Mouse (Mus musculus) midbrain, embryonic 11.5 days (tissue): ENCODE data around the gene Crmp1. TPM values are rescaled to one million over a fixed set of nuclear protein-coding genes. Genes with fewer than 3 reads are reported as not detected.
A peak's percentile ranks its signal among the peaks of the same experiment; 100 is the strongest.

ENCODE experiments used
- ATAC-seq: fragments of 200-750 bp; cut with Nextera tagmentation; 2 replicates; pipeline ENCODE4 v1.8.0; 2017; ENCODE audit warnings: moderate TSS enrichment, moderate library complexity; ENCODE audit not compliant: low FRiP score
- DNase-seq: peaks from one replicate; pipeline ENCODE4 v3.0.0; 2015; ENCODE audit warnings: low spot score; ENCODE audit errors: missing footprints
- H3K27ac ChIP-seq: fragments of 300-500 bp; sonication (generic); 2 replicates; pipeline ENCODE4 v1.5.1; 2014; ENCODE audit warnings: low read depth, low read length
- H3K27me3 ChIP-seq: fragments of 300-500 bp; sonication (generic); 2 replicates; pipeline ENCODE4 v1.6.1; 2014; ENCODE audit warnings: mild to moderate bottlenecking, low read length, moderate library complexity, mixed read lengths; ENCODE audit not compliant: control insufficient read depth, insufficient read depth
- H3K36me3 ChIP-seq: fragments of 300-500 bp; sonication (generic); 2 replicates; pipeline ENCODE4 v1.6.1; 2014; ENCODE audit warnings: mild to moderate bottlenecking, low read length, moderate library complexity, mixed read lengths; ENCODE audit not compliant: control insufficient read depth, insufficient read depth
- H3K4me1 ChIP-seq: fragments of 300-500 bp; sonication (generic); 2 replicates; pipeline ENCODE4 v1.6.1; 2014; ENCODE audit warnings: low read length; ENCODE audit not compliant: control insufficient read depth, insufficient read depth
- H3K4me2 ChIP-seq: fragments of 300-500 bp; sonication (generic); 2 replicates; pipeline ENCODE4 v1.6.1; 2014; ENCODE audit warnings: mild to moderate bottlenecking, moderate library complexity
- H3K4me3 ChIP-seq: fragments of 300-500 bp; sonication (generic); 2 replicates; pipeline ENCODE4 v1.5.1; 2014; ENCODE audit warnings: low read depth, low read length
- H3K9ac ChIP-seq: fragments of 300-500 bp; sonication (generic); 2 replicates; pipeline ENCODE4 v1.6.1; 2014; ENCODE audit warnings: low read length
- H3K9me3 ChIP-seq: fragments of 300-500 bp; sonication (generic); 2 replicates; pipeline ENCODE4 v1.6.1; 2016; ENCODE audit warnings: low read length; ENCODE audit not compliant: control insufficient read depth
- WGBS: fragments of 180-500 bp; shearing (Covaris S2); extraction: QIAGEN DNeasy Blood & Tissue Kit; methylation state at CpG from one replicate; pipeline ENCODE4 v1.1.7; 2014; 5-methylcytosine and 5-hydroxymethylcytosine counted together
- polyA plus RNA-seq: library from polyadenylated mRNA; unstranded; fragments of >200 nt; fragmentation: Nextera tagmentation; extraction: Ambion mirVana; gene quantifications from 2 replicates; pipeline ENCODE4 v1.2.1, GENCODE M21; 2014

Gene Crmp1
- polyA plus RNA-seq, 1 experiment from 2014 or later, result 295 TPM

GRCm38 (mm10) chr5:37244161-37244560, 2.4 kb downstream of the Crmp1 start:
- peak overlapping the region; percentile 81 for H3K4me2 ChIP-seq
- peaks cover 32% of the 10 kb centered on the region for H3K4me1 ChIP-seq
- H3K9ac ChIP-seq, result no peak overlapping the region; the same call in 1 of the 2 replicates
- peaks cover 54% of the 10 kb centered on the region for H3K27me3 ChIP-seq
- ATAC-seq (peak; percentile 36), DNase-seq (peak; percentile 94)
- H3K36me3 ChIP-seq, result no peaks in the 10 kb centered on the region
- no peaks in the 10 kb centered on the region for H3K9me3 ChIP-seq
- WGBS, result 3% methylated on average over 13 of the region's 13 CpGs
- peak overlapping the region; percentile 12; the same call in 1 of the 2 replicates for H3K27ac ChIP-seq
- H3K4me3 ChIP-seq, result peak overlapping the region; percentile 77

GRCm38 (mm10) chr5:37244666-37245242, 3.0 kb downstream of the Crmp1 start:
- ATAC-seq, result no peak
- Histone ChIP-seq H3K4me2 (peak overlapping the region; percentile 81), H3K27ac (peak overlapping the region; percentile 96; the same call in 1 of the 2 replicates), H3K9ac (peak overlapping the region; percentile 90; the same call in 1 of the 2 replicates), H3K4me1 (peaks cover 33% of the 10 kb centered on the region), H3K27me3 (peaks cover 54% of the 10 kb centered on the region), H3K36me3 (no peaks in the 10 kb centered on the region), H3K9me3 (no peaks in the 10 kb centered on the region), H3K4me3 (peak overlapping the region; percentile 77)
- DNase-seq, result peak; percentile 88
- 48% methylated on average over 9 of the region's 9 CpGs for WGBS

- peak overlapping the region; percentile 77 for H3K4me3 ChIP-seq
- peaks cover 33% of the 10 kb centered on the region for H3K4me1 ChIP-seq
- H3K4me2 ChIP-seq, result peak overlapping the region; percentile 81
- WGBS, result under 1% methylated on average over 42 of the region's 42 CpGs
- ATAC-seq, result peak; percentile 65
- DNase-seq, result peak; percentile 95
- peaks cover 45% of the 10 kb centered on the region for H3K27me3 ChIP-seq
- peak overlapping the region; percentile 90 for H3K9ac ChIP-seq
- H3K36me3 ChIP-seq, result no peaks in the 10 kb centered on the region
- H3K9me3 ChIP-seq, result no peaks in the 10 kb centered on the region
- H3K27ac ChIP-seq, result peak overlapping the region; percentile 96
Measured at GRCm38 (mm10) chr5:37245651-37246050, 3.9 kb downstream of the Crmp1 start.

GRCm38 (mm10) chr5:37246138-37246910, 4.6 kb downstream of the Crmp1 start:
- peak; percentile 94 for DNase-seq

GRCm38 (mm10) chr5:37247456-37247855, 5.7 kb downstream of the Crmp1 start:
- H3K36me3 ChIP-seq, result no peaks in the 10 kb centered on the region
- peak overlapping the region; percentile 81 for H3K4me2 ChIP-seq
- H3K9ac ChIP-seq, result peak overlapping the region; percentile 90; the same call in 1 of the 2 replicates
- ATAC-seq (no peak), DNase-seq (peak; percentile 88)
- no peaks in the 10 kb centered on the region for H3K9me3 ChIP-seq
- H3K27ac ChIP-seq, result peak overlapping the region; percentile 96; the same call in 1 of the 2 replicates
- WGBS, result 57% methylated on average over 4 of the region's 4 CpGs
- H3K27me3 ChIP-seq, result peaks cover 28% of the 10 kb centered on the region
- H3K4me1 ChIP-seq, result peaks cover 25% of the 10 kb centered on the region
- peak overlapping the region; percentile 77 for H3K4me3 ChIP-seq

More at GRCm38 (mm10) chr5:37246138-37246910, 4.6 kb downstream of the Crmp1 start:
- peaks cover 29% of the 10 kb centered on the region for H3K4me1 ChIP-seq
- WGBS, result under 1% methylated on average over 35 of the region's 37 CpGs
- H3K27ac ChIP-seq, result peak overlapping the region; percentile 96
- H3K9ac ChIP-seq, result peak overlapping the region; percentile 90
- peak overlapping the region; percentile 81 for H3K4me2 ChIP-seq
- peak; percentile 61 for ATAC-seq
- peak overlapping the region; percentile 77 for H3K4me3 ChIP-seq
- no peaks in the 10 kb centered on the region for H3K36me3 ChIP-seq
- H3K27me3 ChIP-seq, result peaks cover 38% of the 10 kb centered on the region
- H3K9me3 ChIP-seq, result no peaks in the 10 kb centered on the region

GRCm38 (mm10) chr5:37248870-37249269, 7.1 kb downstream of the Crmp1 start:
- H3K27ac ChIP-seq, result no peak overlapping the region
- no peaks in the 10 kb centered on the region for H3K36me3 ChIP-seq
- WGBS, result 75% methylated on average over 3 of the region's 3 CpGs
- H3K27me3 ChIP-seq, result peaks cover 15% of the 10 kb centered on the region; the same call in 1 of the 2 replicates
- H3K4me3 ChIP-seq, result no peak overlapping the region
- H3K9me3 ChIP-seq, result no peaks in the 10 kb centered on the region
- ATAC-seq (no peak), DNase-seq (no peak)
- peak overlapping the region; percentile 81 for H3K4me2 ChIP-seq
- H3K4me1 ChIP-seq, result peaks cover 20% of the 10 kb centered on the region
- no peak overlapping the region for H3K9ac ChIP-seq

- no peak overlapping the region for H3K9ac ChIP-seq
- DNase-seq, result no peak
- H3K4me1 ChIP-seq, result peaks cover 14% of the 10 kb centered on the region
- no peak overlapping the region for H3K4me3 ChIP-seq
- H3K9me3 ChIP-seq, result no peaks in the 10 kb centered on the region
- no peak overlapping the region for H3K27ac ChIP-seq
- H3K4me2 ChIP-seq, result no peak overlapping the region
- ATAC-seq, result no peak
- no peaks in the 10 kb centered on the region for H3K27me3 ChIP-seq
- 81% methylated on average over 3 of the region's 3 CpGs for WGBS
- no peaks in the 10 kb centered on the region for H3K36me3 ChIP-seq
Measured at GRCm38 (mm10) chr5:37251596-37251995, 9.9 kb downstream of the Crmp1 start.

GRCm38 (mm10) chr5:37252101-37252804, 10.5 kb downstream of the Crmp1 start:
- peaks cover 16% of the 10 kb centered on the region for H3K4me1 ChIP-seq
- no peaks in the 10 kb centered on the region for H3K27me3 ChIP-seq
- no peaks in the 10 kb centered on the region for H3K36me3 ChIP-seq
- 91% methylated on average over 9 of the region's 9 CpGs for WGBS
- no peak overlapping the region for H3K9ac ChIP-seq
- no peaks in the 10 kb centered on the region for H3K9me3 ChIP-seq
- no peak overlapping the region for H3K27ac ChIP-seq
- H3K4me3 ChIP-seq, result no peak overlapping the region
- ATAC-seq, result no peak
- DNase-seq, result no peak
- H3K4me2 ChIP-seq, result no peak overlapping the region
